Mouse (Mus musculus) heart, embryonic 14.5 days (tissue): ENCODE measurements around the gene Zbtb41. TPM values are rescaled to one million over a fixed set of nuclear protein-coding genes. Genes with fewer than 3 reads are reported as not detected.

Experiments used
- ATAC-seq: fragments of 200-750 bp; cut with Nextera tagmentation; 2 replicates; pipeline ENCODE4 v1.8.0; 2017; ENCODE audit warnings: low read depth, moderate TSS enrichment; ENCODE audit not compliant: insufficient number of reproducible peaks, insufficient read depth, low FRiP score
- H3K27ac ChIP-seq, 2 experiments: fragments of 200-500 bp in 1 of 2; fragments of 300-500 bp in 1 of 2; sonication (generic) in 1 of 2; replicated peaks in 1 of 2; 2 replicates each; pipeline ENCODE4 v1.5.1; 2012 to 2014; ENCODE audit warnings: low read depth in 2 of 2, low read length in 2 of 2, control low read depth in 1 of 2, mild to moderate bottlenecking in 1 of 2, mixed read lengths in 1 of 2; ENCODE audit not compliant: control insufficient read depth in 1 of 2, insufficient read depth in 1 of 2
- H3K27me3 ChIP-seq: fragments of 300-500 bp; sonication (generic); 2 replicates; pipeline ENCODE4 v1.6.1; 2014; ENCODE audit warnings: mild to moderate bottlenecking, low read length, control low read depth; ENCODE audit not compliant: control insufficient read depth, insufficient read depth
- H3K36me3 ChIP-seq: fragments of 300-500 bp; sonication (generic); 2 replicates; pipeline ENCODE4 v1.6.1; 2014; ENCODE audit warnings: mild to moderate bottlenecking, control low read depth, low read length, mixed read lengths; ENCODE audit not compliant: control insufficient read depth, insufficient read depth
- H3K4me1 ChIP-seq, 2 experiments: fragments of 200-500 bp in 1 of 2; fragments of 300-500 bp in 1 of 2; sonication (generic) in 1 of 2; 2 replicates each; pipeline ENCODE4 v1.6.1; 2012 to 2014; ENCODE audit warnings: low read length in 2 of 2, control low read depth in 1 of 2, mixed read lengths in 1 of 2; ENCODE audit not compliant: control insufficient read depth in 2 of 2, insufficient read depth in 2 of 2
- H3K4me2 ChIP-seq: fragments of 300-500 bp; sonication (generic); 2 replicates; pipeline ENCODE4 v1.6.1; 2014; ENCODE audit warnings: mild to moderate bottlenecking, low read length
- H3K4me3 ChIP-seq, 2 experiments: fragments of 200-500 bp in 1 of 2; fragments of 300-500 bp in 1 of 2; sonication (generic) in 1 of 2; 2 replicates each; pipeline ENCODE4 v1.5.1; 2012 to 2014; ENCODE audit warnings: low read length in 2 of 2, mild to moderate bottlenecking in 2 of 2, control low read depth in 1 of 2, low read depth in 1 of 2, moderate library complexity in 1 of 2; ENCODE audit not compliant: control insufficient read depth in 1 of 2, insufficient read depth in 1 of 2
- H3K9ac ChIP-seq: fragments of 300-500 bp; sonication (generic); 2 replicates; pipeline ENCODE4 v1.6.1; 2014; ENCODE audit warnings: mild to moderate bottlenecking, low read length
- H3K9me3 ChIP-seq: fragments of 300-500 bp; sonication (generic); 2 replicates; pipeline ENCODE4 v1.6.1; 2016; ENCODE audit warnings: low read length, control low read depth; ENCODE audit not compliant: control insufficient read depth
- WGBS: fragments of 180-500 bp; shearing (Covaris S2); extraction: QIAGEN DNeasy Blood & Tissue Kit; methylation state at CpG from one replicate; pipeline ENCODE4 v1.1.7; 2014; 5-methylcytosine and 5-hydroxymethylcytosine counted together
- polyA plus RNA-seq: library from polyadenylated mRNA; unstranded; fragments of >200 nt; fragmentation: Nextera tagmentation; extraction: Ambion mirVana; gene quantifications from 2 replicates; pipeline ENCODE4 v1.2.1, GENCODE M21; 2014

The Zbtb41 gene
- polyA plus RNA-seq, result 10.9 and 11.3 TPM in 2 replicates

DNA sequence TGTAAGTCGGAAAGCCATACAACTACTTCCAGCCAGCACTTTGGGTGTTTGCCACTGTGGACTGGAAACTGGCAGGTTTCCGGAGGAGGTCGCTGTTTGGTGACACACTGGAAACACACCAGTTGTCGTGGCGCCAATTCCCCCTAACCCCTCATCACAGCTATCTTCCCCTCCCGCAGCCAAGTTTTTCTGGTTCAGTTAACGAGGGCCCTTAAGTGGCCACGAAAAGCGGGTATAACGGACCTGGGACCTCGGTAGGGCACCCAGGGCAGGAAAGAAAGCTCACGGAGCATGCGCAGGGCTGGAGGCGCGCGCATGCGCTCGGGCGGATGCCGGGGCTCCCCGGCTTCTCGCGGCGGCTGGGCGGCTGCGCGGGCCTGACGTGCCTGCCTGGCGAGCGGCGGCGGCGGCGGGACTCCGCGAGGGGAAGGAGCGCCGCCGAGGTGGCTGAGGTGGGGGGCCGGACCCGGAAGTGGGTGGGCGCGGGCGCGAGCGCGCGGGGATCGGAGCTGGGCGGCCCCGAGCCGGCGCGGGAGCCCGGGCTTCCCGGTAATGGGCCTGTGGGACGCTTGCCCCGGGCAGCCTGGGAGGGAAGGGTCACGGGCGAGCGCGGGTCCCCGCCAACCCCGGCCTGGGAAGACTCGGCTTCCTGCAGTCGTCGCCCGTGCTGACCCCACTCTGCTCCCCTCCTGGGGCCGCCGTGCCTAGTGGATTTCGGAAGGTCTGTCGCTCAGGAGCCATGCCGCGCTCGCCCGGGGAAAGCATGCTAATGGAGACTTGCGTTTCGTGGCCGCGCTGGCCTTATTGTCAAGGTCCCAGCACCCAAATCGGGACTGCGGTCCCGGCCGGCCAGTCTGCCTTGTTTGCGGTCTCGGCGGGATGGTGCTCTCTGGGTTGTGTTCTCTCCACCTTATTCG, at the start of gene Zbtb41:
Gene Zbtb41, plus strand, starts transcription at position 414 of the 917 bp plus-strand sequence.
- Histone ChIP-seq H3K4me1 (peaks cover 11 to 30% of the 10 kb centered on the region in 2 experiments; a peak in 3 of 4 replicates), H3K4me2 (peak within 1 kb of the TSS; percentile 88), H3K27me3 (no peaks in the 10 kb centered on the region), H3K9me3 (no peaks in the 10 kb centered on the region), H3K36me3 (0 out of 2 replicates have a peak, but pooled peaks cover 5% of the 10 kb centered on the region), H3K4me3 (peak within 1 kb of the TSS; percentile 89 to 98), H3K9ac (peak within 1 kb of the TSS; percentile 97), H3K27ac (peak within 1 kb of the TSS; percentile 93 to 97)
- under 1% methylated on average over 85 of the region's 88 CpGs for WGBS
- peak; percentile 95 for ATAC-seq

DNA sequence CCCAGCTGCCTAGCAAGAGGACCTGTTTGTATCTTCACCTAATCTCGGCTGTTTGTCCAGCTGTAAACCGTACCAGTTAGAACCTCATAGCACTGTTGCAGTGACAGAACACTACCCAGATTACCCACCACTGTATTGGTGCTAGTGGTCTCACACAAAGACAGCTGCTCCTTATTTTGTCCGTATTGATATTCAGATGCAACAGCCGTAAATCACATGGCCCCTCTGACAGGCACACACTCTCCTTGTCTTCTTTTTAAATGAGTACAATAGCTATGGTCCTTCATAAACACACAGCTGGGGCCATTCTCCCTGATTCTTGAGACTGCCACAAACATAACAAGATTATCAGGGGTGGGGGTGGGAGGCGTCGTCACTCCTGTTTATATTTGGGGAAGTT, 46.2 kb upstream of the Zbtb41 start:
- H3K9me3 ChIP-seq, result no peaks in the 10 kb centered on the region
- no peaks in the 10 kb centered on the region for H3K27me3 ChIP-seq
- 57% methylated on average over 6 of the region's 6 CpGs for WGBS
- peaks cover 10 to 13% of the 10 kb centered on the region in 2 experiments for H3K4me1 ChIP-seq
- no peak overlapping the region for H3K4me3 ChIP-seq
- ATAC-seq, result no peak
- H3K36me3 ChIP-seq, result no peaks in the 10 kb centered on the region
- no peak overlapping the region for H3K27ac ChIP-seq
- no peak overlapping the region for H3K9ac ChIP-seq
- no peak overlapping the region for H3K4me2 ChIP-seq

DNA sequence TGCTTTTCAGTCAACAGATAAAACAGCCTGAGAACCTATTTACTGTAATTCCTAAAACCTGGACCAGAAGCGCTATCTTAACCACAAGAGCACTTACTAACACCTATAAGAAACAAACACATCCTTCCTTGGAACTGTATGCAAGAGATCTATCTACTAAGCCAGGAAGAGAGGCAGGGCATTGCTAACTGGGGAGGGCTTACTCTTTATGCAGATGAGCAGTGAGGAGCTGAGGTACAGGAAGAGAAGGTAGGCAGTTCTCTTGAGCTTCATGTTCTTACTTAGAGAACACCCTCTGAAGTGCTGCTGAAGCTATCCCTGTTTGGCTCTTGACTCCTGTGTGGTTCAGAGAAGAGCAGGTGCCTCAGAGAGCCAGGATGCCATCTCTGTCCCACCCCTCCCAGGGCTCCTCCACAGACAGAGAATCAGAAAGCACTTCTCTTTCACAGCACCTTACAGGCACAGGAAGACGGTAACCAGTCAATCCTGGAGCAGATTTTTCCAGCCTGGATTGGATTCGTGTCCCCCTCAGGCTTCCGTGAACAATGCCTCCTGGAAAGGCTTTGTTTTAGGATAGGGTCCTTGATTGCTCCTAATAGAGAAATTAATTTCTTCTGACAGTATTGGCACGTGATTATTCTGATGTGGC, 45.3 kb upstream of the Zbtb41 start, which contains the start of gene Crb1:
Gene Crb1, minus strand, starts transcription at position 463 of the 649 bp plus-strand sequence.
- H3K4me2 ChIP-seq, result peak within 1 kb of the TSS; percentile 30
- H3K27ac ChIP-seq, result no peak within 1 kb of the TSS
- peaks cover 10 to 13% of the 10 kb centered on the region in 2 experiments for H3K4me1 ChIP-seq
- no peaks in the 10 kb centered on the region for H3K36me3 ChIP-seq
- no peak for ATAC-seq
- no peaks in the 10 kb centered on the region for H3K27me3 ChIP-seq
- no peaks in the 10 kb centered on the region for H3K9me3 ChIP-seq
- 13% methylated on average over 5 of the region's 5 CpGs for WGBS
- no peak within 1 kb of the TSS for H3K4me3 ChIP-seq
- no peak within 1 kb of the TSS for H3K9ac ChIP-seq

DNA sequence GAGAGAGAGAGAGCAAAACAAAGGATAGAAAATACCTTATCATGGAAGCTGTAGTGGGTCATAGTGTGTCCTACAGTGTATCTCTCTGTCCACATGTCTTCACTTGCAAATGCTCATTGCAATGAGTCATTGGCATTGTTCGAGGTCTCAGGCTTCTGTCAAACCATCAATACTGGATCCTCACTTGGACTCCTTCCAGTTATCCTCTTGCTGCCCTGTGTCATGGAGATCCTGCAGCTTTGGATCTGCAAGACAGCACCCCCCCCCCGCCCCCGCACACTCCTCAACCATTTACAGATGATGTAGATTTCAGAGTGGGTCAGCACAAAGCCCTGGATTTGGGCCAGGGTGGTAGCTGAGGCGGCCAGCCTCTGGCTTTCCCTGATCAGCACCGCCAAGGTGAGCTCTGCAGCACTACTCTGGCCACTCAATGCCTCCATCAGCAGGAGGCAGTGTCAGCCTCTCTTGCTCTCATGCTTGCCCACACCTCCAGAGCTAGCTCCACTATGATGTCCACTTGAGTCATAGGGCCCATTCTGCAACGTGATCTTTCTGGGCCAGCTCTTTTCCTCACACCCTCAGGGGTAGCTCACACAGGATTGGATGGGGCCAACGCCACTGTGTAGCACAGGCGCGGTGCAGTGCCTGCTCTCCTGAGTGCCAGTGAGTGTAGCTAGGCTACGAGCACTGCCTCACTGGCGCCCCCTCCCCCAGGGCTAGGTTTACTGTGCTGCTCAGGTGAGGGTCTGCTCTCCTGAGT, 43.0 kb upstream of the Zbtb41 start:
- Histone ChIP-seq H3K4me2 (peak overlapping the region; percentile 42), H3K4me3 (no peak overlapping the region)

DNA sequence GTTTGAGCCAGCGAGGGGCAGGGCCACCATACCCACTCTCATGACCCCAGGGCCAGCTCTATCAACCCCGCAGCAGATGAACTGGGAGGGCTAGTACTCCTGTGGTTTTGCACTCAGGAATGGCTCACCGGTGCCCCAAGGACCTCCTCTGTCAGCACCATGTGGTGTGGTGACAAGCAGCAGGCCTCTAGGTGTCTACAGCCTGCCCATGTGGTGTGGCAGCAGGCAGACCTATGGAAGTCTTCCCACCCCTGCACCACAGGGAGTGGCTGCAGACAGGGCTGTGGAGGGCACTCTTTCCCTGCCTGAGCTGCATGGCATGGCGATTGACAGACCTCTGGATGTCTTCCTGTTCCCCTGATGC, 42.5 kb upstream of the Zbtb41 start:
- H3K4me2 ChIP-seq, result peak overlapping the region; percentile 42
- H3K4me3 ChIP-seq, result no peak overlapping the region
- peak; percentile 78 for ATAC-seq
- H3K27me3 ChIP-seq, result no peaks in the 10 kb centered on the region
- no peaks in the 10 kb centered on the region for H3K9me3 ChIP-seq
- H3K4me1 ChIP-seq, result peaks cover 10 to 13% of the 10 kb centered on the region in 2 experiments
- H3K36me3 ChIP-seq, result no peaks in the 10 kb centered on the region
- H3K9ac ChIP-seq, result no peak overlapping the region
- WGBS, result 14% methylated on average over 4 of the region's 4 CpGs
- H3K27ac ChIP-seq, result peak overlapping the region; percentile 30 to 42; a peak in 1 of 4 replicates

More for the DNA sequence above, 43.0 kb upstream of the Zbtb41 start:
- no peaks in the 10 kb centered on the region for H3K27me3 ChIP-seq
- no peaks in the 10 kb centered on the region for H3K36me3 ChIP-seq
- peak overlapping the region; percentile 30 to 42; a peak in 1 of 4 replicates for H3K27ac ChIP-seq
- peak; percentile 73; the same call in 1 of the 2 replicates for ATAC-seq
- WGBS, result 16% methylated on average over 11 of the region's 11 CpGs
- H3K4me1 ChIP-seq, result peaks cover 10 to 13% of the 10 kb centered on the region in 2 experiments
- no peaks in the 10 kb centered on the region for H3K9me3 ChIP-seq
- H3K9ac ChIP-seq, result no peak overlapping the region

DNA sequence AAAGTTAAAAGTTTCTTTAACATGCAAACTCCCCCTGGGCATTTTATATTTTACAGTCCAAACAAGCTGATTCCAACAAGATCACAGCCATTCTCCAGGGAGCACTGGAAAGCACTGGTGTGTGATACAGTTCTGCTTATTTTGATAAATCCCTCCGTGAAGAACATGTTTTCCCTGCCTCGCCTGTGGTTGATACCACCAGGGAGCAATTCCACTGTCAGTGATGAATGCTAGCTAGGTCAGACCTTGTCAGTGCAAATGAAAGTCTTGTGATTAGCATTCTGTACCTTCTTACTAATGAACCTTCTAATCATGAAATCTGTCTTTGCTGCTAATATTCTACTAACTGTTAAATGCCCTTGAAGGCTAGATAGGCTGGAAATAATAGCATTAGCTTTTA, 30.3 kb upstream of the Zbtb41 start:
- 35% methylated on average over 2 of the region's 2 CpGs for WGBS
- no peak overlapping the region for H3K27ac ChIP-seq
- no peak overlapping the region for H3K4me3 ChIP-seq
- no peaks in the 10 kb centered on the region for H3K36me3 ChIP-seq
- no peaks in the 10 kb centered on the region for H3K27me3 ChIP-seq
- no peaks in the 10 kb centered on the region for H3K4me1 ChIP-seq
- H3K9ac ChIP-seq, result no peak overlapping the region
- H3K9me3 ChIP-seq, result 0 out of 2 replicates have a peak, but pooled peaks cover 3% of the 10 kb centered on the region
- ATAC-seq, result no peak
- H3K4me2 ChIP-seq, result no peak overlapping the region

DNA sequence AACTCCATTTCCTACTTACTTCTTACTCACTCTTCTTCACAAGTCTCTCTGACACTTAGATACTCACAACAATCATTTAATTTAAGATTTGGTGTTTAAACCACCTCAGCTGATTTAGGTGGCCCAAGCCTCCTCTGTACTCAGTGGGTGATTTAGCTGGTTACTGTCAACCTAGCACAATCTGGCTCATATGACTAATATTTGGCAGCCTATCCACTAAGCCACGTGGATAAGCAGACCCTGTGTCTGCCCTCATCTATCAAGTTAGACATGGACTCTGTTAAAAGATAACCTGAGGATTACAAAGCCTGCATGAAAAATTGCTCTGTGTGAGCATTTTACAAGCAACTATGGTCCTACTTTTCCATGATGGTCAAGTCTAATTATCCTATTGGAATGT, 25.5 kb upstream of the Zbtb41 start:
- Histone ChIP-seq H3K27ac (no peak overlapping the region), H3K36me3 (no peaks in the 10 kb centered on the region), H3K27me3 (no peaks in the 10 kb centered on the region), H3K9ac (no peak overlapping the region), H3K4me3 (no peak overlapping the region), H3K9me3 (no peaks in the 10 kb centered on the region), H3K4me1 (no peaks in the 10 kb centered on the region), H3K4me2 (no peak overlapping the region)
- no peak for ATAC-seq
- WGBS, result 25% methylated on average over 1 of the region's 1 CpGs
